Mouse (Mus musculus) layer of hippocampus, postnatal 14 days (tissue): ENCODE measurements around the gene Cenpt. TPM values are rescaled to one million over a fixed set of nuclear protein-coding genes. Genes with fewer than 3 reads are reported as not detected.

Source experiments
- DNase-seq, 2 experiments: peaks; one replicate each; pipeline ENCODE4 v3.0.0; 2021 to 2022; ENCODE audit warnings: low spot score in 2 of 2, mixed read lengths in 1 of 2
- long read RNA-seq, 2 experiments: library from polyadenylated mRNA; stranded (forward); transcript quantifications; one replicate each; pipeline ENCODE4 v2.0.0; 2021
- total RNA-seq, 2 experiments: library from RNA; stranded (reverse); gene quantifications; 2 replicates each; pipeline ENCODE4 v1.2.3; 2021

Gene Cenpt
- 10 to 100 TPM; 18.8 to 19.5 TPM for total RNA-seq
- long read RNA-seq, experiment 1, transcript Cenpt-201 (13 exons, 1,814 nt), result major isoform, 8 of 19 reads
- long read RNA-seq, experiment 1, partial matches to known transcripts, result 0 of 19 reads
- long read RNA-seq, experiment 1, other reads (novel, unspliced or antisense), result 11 of 19 reads
- long read RNA-seq, experiment 2, transcript Cenpt-201 (13 exons, 1,814 nt), result major isoform, 10 of 19 reads
- long read RNA-seq, experiment 2, partial matches to known transcripts, result 1 of 19 reads
- long read RNA-seq, experiment 2, other reads (novel, unspliced or antisense), result 8 of 19 reads

GRCm38 (mm10) chr8:105853178-105853577, at the start of gene Cenpt:
TSS of gene Cenpt (minus strand) at chr8:105853278.
- DNase-seq, result no peak

GRCm38 (mm10) chr8:105900941-105901616, 48.0 kb upstream of the Cenpt start:
- DNase-seq, result no peak

DNA sequence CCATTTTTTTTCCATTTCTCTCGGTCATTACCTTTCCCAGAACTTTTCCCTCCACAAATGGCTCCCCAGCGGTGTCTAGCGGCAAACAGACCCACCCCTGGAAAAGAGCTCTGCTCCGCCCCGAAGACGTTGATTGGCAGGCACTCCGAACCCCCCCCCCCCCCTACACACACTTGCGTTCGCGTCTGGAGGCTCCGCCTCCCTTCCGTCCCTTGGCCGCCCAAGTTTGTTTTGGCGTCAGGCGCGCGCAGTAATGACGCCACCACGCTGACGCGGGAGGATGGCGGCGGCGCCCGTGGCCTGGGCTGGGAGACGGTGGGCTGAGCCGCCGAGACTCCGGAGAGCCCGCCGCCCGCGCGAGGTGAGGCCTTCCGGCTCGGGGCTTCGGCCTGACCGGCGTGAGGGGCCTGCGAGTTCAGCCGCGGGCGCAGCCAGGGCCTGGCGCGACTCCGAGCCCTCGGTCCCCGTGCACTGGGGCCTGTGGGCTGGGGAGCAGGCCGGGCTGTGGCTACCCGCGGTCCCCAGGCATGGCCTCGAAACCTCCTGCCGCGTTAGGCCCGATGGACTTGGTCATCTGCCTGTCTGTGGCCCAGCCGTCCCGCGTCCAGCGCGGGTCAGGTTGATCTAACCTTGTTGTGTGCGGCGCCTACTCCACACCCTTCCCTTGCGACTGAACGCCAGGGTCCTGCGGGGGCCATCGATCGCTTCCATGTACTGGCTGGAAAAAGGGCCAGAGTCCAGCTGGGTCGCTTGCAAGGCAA, 47.3 kb upstream of the Cenpt start, which contains the start of gene Pskh1:
Gene Pskh1 (plus strand): TSS at position 262 of the 761 bp plus-strand sequence.
- DNase-seq, result peak; percentile 94 to 95

DNA sequence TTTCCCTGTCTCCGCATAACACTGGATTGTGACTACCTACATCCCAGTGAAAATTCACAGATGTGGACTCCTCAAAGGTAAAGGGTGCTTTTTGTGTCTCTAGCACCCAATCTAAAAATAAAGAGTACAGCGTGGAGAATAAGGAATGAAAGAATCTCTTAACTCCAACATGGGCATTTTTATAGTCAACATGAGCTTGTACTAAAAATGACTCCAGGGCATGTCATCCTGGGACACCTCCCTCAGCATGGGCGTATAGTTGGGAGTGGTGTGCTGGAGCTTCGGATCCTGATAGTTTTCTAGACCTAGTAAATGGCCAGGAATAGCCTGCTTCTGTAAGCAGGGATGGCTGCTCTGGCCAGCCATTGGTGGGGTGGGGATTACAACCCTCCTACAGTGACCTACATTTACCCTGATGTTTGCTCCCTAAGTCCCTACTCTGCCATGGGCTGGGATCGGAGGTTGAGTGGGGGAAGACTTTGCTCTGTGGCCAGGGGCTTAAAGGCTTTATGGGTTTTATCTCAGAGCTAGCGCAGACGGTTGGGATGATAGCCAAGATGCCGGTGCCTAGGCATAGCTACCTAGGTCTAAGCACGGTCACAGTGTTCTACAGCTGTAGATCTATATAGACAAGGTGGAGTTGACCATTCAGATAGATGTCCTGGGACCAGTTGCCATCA, 44.9 kb upstream of the Cenpt start:
- no peak for DNase-seq

GRCm38 (mm10) chr8:105893339-105893738, 40.3 kb upstream of the Cenpt start, which contains the start of gene Nrn1l:
TSS of gene Nrn1l (plus strand) at chr8:105893567.
- peak; percentile 72 to 81 for DNase-seq

GRCm38 (mm10) chr8:105892432-105892831, 39.4 kb upstream of the Cenpt start:
- DNase-seq, result no peak

DNA sequence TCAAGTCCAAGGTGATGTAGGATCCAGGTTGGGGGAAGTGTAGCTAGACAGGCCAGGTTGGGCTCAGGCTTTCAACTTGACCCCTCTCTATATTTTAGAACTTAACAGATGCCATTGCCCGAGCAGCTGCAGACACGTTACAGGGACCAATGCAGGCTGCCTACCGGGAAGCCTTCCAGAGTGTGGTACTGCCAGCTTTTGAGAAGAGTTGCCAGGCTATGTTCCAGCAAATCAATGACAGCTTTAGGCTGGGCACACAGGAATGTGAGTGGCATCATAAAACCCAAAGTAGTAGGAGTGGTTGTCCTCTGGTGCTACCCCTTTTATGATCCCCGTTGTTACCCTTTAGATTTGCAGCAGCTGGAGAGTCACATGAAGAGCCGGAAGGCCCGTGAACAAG, 37.8 kb upstream of the Cenpt start:
- DNase-seq, result peak; percentile 79 to 89

- peak in 1 of 2 experiments; percentile 22 for DNase-seq
Observed at GRCm38 (mm10) chr8:105889756-105890465, 36.8 kb upstream of the Cenpt start.

GRCm38 (mm10) chr8:105880754-105881520, 27.9 kb upstream of the Cenpt start, which contains the start of gene Edc4:
TSS of gene Edc4 (plus strand) at chr8:105880881.
- DNase-seq, result peak; percentile 86 to 90

- DNase-seq, result no peak
Observed at GRCm38 (mm10) chr8:105874301-105874700, 21.2 kb upstream of the Cenpt start.

DNA sequence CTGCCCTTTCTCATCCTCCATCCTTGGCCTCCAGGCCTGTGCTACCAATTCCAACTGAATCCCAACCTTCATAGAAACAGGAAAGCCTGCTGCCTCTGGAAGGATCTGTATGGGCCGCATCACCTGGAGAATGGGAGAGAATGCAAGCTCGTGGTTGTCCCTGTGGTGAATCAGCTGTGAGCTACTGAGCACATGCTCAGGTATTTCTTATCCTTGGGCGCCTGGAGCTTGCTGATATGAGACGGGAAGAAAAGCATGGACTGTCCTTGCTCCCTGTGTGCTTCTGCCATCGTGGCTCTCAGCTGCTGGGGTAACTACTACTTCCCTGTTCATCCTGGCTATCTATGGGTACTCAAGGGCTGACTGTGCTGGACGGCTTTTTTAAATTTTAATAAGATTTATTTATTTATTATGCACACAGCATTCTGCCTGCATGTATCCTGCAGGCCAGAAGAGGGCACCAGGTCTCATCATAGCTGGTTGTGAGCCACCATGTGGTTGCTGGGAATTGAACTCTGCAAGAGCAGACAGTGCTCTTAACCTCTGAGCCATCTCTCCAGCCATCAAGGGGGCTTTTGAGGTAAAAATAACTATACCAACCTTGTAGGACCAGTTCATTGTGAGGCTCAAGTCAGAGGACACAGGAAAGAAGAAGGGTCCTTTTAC, 13.4 kb upstream of the Cenpt start:
- no peak for DNase-seq

GRCm38 (mm10) chr8:105861951-105862350, 8.9 kb upstream of the Cenpt start:
- DNase-seq, result no peak

GRCm38 (mm10) chr8:105860143-105860981, 7.3 kb upstream of the Cenpt start, which contains the start of gene Nutf2:
TSS of gene Nutf2 (plus strand) at chr8:105860580.
- peak; percentile 90 to 96 for DNase-seq

GRCm38 (mm10) chr8:105859314-105859713, 6.2 kb upstream of the Cenpt start:
- no peak for DNase-seq

GRCm38 (mm10) chr8:105858495-105858894, 5.4 kb upstream of the Cenpt start:
- no peak for DNase-seq

DNA sequence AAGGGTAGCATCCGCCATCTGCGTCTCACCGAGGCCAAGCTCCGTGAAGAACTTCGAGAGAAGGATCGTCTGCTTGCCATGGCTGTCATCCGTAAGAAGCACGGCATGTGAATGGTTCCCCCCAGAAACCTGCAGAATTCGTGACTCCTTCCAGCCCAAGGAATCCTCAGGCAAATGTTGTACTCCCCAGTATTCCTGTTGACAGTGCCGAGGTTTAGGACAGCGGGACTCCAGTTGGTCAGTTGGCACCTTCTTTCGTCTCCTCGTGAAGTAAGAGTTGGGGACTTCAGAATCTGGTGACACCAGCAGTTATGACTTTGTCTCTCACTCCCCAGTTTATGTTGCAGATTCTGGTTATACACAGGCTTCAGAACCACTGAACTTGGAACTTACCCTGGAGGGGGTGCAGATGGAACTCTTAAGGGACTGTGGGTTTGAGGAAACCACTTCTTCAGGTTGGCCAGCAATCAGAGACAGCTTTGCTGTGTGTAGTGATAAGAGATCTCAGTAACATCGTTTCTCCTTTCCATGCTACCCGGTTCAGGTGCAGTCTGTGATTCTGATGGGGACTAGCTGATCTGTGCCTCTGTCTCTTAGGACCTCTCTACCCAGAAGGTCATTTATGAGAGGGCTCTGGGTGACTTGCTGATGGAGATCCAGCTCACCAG, 3.2 kb upstream of the Cenpt start:
- no peak for DNase-seq
